Mouse (Mus musculus): ENCODE measurements around the gene Ugcg. TPM values are rescaled to one million over a fixed set of nuclear protein-coding genes. Genes with fewer than 3 reads are reported as not detected.

Ugcg gene
- total RNA-seq, 2 experiments from 2014 or later, result 102 to 104 TPM

Other genes starting within 250 kb of the Ugcg start
- 10 to 100 TPM; 20.7 to 25.5 TPM for gene Zkscan16, start 245.6 kb upstream of the Ugcg start, total RNA-seq (2021)
- gene Ptgr1, start 202.1 kb upstream of the Ugcg start, total RNA-seq (2021), result 1 to 10 TPM; 3.4 to 3.6 TPM
- 1 to 10 TPM; 6.8 to 8.1 TPM for gene Dnajc25, start 194.2 kb upstream of the Ugcg start, total RNA-seq (2021)
- 1 to 10 TPM in 1 of 2 experiments, not detected in 1; 2.1 TPM for gene Gm20503, start 186.0 kb upstream of the Ugcg start, total RNA-seq (2021)
- 100 to 1,000 TPM; 123 TPM for gene Gng10, start 154.2 kb upstream of the Ugcg start, total RNA-seq (2021)
- gene AI481877, start 50.3 kb upstream of the Ugcg start, total RNA-seq (2021), result not detected
- 1 to 10 TPM; 8.6 to 9.8 TPM for gene Susd1, start 249.4 kb downstream of the Ugcg start, total RNA-seq (2021)

Measured in left cerebral cortex, postnatal 10 days (tissue).